Mouse (Mus musculus) ovary, adult 18-20 months (tissue): ENCODE data around the gene Ddr2.

ENCODE experiments used
- DNase-seq: peaks from one replicate; pipeline ENCODE4 v3.0.0; 2022; ENCODE audit warnings: low spot score, mixed read lengths

The Ddr2 gene

GRCm38 (mm10) chr1:170110516-170111332 lies at the start of gene Ddr2:
Gene Ddr2 (minus strand): TSS chr1:170110762.
- DNase-seq, result peak; percentile 23

- no peak for DNase-seq
Observed at GRCm38 (mm10) chr1:170159707-170160106, 49.1 kb upstream of the Ddr2 start.

- DNase-seq, result no peak
Observed at GRCm38 (mm10) chr1:170155761-170156160, 45.2 kb upstream of the Ddr2 start.

- no peak for DNase-seq
Observed at GRCm38 (mm10) chr1:170155298-170155697, 44.7 kb upstream of the Ddr2 start.

- no peak for DNase-seq
Observed at GRCm38 (mm10) chr1:170153986-170154385, 43.4 kb upstream of the Ddr2 start.

GRCm38 (mm10) chr1:170152552-170152951 lies 42.0 kb upstream of the Ddr2 start:
- DNase-seq, result no peak

- DNase-seq, result no peak
Observed at GRCm38 (mm10) chr1:170150870-170151269, 40.3 kb upstream of the Ddr2 start.

- DNase-seq, result no peak
Observed at GRCm38 (mm10) chr1:170149756-170150155, 39.2 kb upstream of the Ddr2 start.

GRCm38 (mm10) chr1:170148536-170148935 lies 38.0 kb upstream of the Ddr2 start:
- DNase-seq, result no peak

- DNase-seq, result no peak
Observed at GRCm38 (mm10) chr1:170147651-170148448, 37.3 kb upstream of the Ddr2 start.

- DNase-seq, result no peak
Observed at GRCm38 (mm10) chr1:170145606-170146005, 35.0 kb upstream of the Ddr2 start.

GRCm38 (mm10) chr1:170142256-170142871 lies 31.8 kb upstream of the Ddr2 start:
- DNase-seq, result no peak

GRCm38 (mm10) chr1:170141626-170142025 lies 31.1 kb upstream of the Ddr2 start:
- no peak for DNase-seq

- DNase-seq, result peak; percentile 54
Observed at GRCm38 (mm10) chr1:170136351-170137009, 25.9 kb upstream of the Ddr2 start.

GRCm38 (mm10) chr1:170134264-170134663 lies 23.7 kb upstream of the Ddr2 start:
- DNase-seq, result no peak

- no peak for DNase-seq
Observed at GRCm38 (mm10) chr1:170130962-170131361, 20.4 kb upstream of the Ddr2 start.

GRCm38 (mm10) chr1:170124644-170125043 lies 14.1 kb upstream of the Ddr2 start:
- DNase-seq, result no peak

- DNase-seq, result no peak
Observed at GRCm38 (mm10) chr1:170113616-170114015, 3.1 kb upstream of the Ddr2 start.

GRCm38 (mm10) chr1:170112261-170112660 lies 1.7 kb upstream of the Ddr2 start:
- no peak for DNase-seq

- DNase-seq, result no peak
Observed at GRCm38 (mm10) chr1:170111651-170112226, 1.2 kb upstream of the Ddr2 start.

- DNase-seq, result peak; percentile 17
Observed at GRCm38 (mm10) chr1:170109776-170110515, 616 bp downstream of the Ddr2 start.
